Mouse (Mus musculus): ENCODE measurements at regions not wholly inside any gene's neighbourhood (a gene's known extent, or its start where the extent isn't known, plus 50 kb on each side); places are given as distances from the start of the nearest gene placed in this dataset.

GRCm38 (mm10) chr15:61599734-61600133 is 676.9 kb upstream of the A1bg start:
- intact Hi-C loops (cut with DNase I) = no loop called here

- intact Hi-C loops (cut with DNase I) = no loop called here
Measured at GRCm38 (mm10) chr15:61596318-61596717, 673.5 kb upstream of the A1bg start.

GRCm38 (mm10) chr15:61588956-61589355 is 666.1 kb upstream of the A1bg start:
- intact Hi-C loops (cut with DNase I) = no loop called here

- intact Hi-C loops (cut with DNase I) = no loop called here
Measured at GRCm38 (mm10) chr15:61582335-61582734, 659.5 kb upstream of the A1bg start.

GRCm38 (mm10) chr15:61563347-61563746 is 640.5 kb upstream of the A1bg start:
- intact Hi-C loops (cut with DNase I) = no loop called here

GRCm38 (mm10) chr15:61562252-61562651 is 639.4 kb upstream of the A1bg start:
- intact Hi-C loops (cut with DNase I) = no loop called here

- intact Hi-C loops (cut with DNase I) = no loop called here
Measured at GRCm38 (mm10) chr15:61553908-61554307, 631.1 kb upstream of the A1bg start.

- intact Hi-C loops (cut with DNase I) = no loop called here
Measured at GRCm38 (mm10) chr15:61553081-61553680, 630.4 kb upstream of the A1bg start.

- intact Hi-C loops (cut with DNase I) = no loop called here
Measured at GRCm38 (mm10) chr15:61551206-61551605, 628.4 kb upstream of the A1bg start.

- intact Hi-C loops (cut with DNase I) = no loop called here
Measured at GRCm38 (mm10) chr15:61548400-61548799, 625.6 kb upstream of the A1bg start.

GRCm38 (mm10) chr15:61546608-61547007 is 623.8 kb upstream of the A1bg start:
- intact Hi-C loops (cut with DNase I) = no loop called here

- intact Hi-C loops (cut with DNase I) = no loop called here
Measured at GRCm38 (mm10) chr15:61544074-61544473, 621.3 kb upstream of the A1bg start.

GRCm38 (mm10) chr15:61541643-61542042 is 618.8 kb upstream of the A1bg start:
- intact Hi-C loops (cut with DNase I) = no loop called here

GRCm38 (mm10) chr15:61540753-61541421 is 618.1 kb upstream of the A1bg start:
- intact Hi-C loops (cut with DNase I) = no loop called here

GRCm38 (mm10) chr15:61538930-61539329 is 616.1 kb upstream of the A1bg start:
- intact Hi-C loops (cut with DNase I) = no loop called here

- intact Hi-C loops (cut with DNase I) = no loop called here
Measured at GRCm38 (mm10) chr15:61538169-61538755, 615.5 kb upstream of the A1bg start.

GRCm38 (mm10) chr15:61536332-61536716 is 613.5 kb upstream of the A1bg start:
- intact Hi-C loops (cut with DNase I) = no loop called here

GRCm38 (mm10) chr15:61535644-61536331 is 613.0 kb upstream of the A1bg start:
- intact Hi-C loops (cut with DNase I) = no loop called here

GRCm38 (mm10) chr15:61535180-61535579 is 612.4 kb upstream of the A1bg start:
- intact Hi-C loops (cut with DNase I) = no loop called here

- intact Hi-C loops (cut with DNase I) = no loop called here
Measured at GRCm38 (mm10) chr15:61532808-61533207, 610.0 kb upstream of the A1bg start.

- intact Hi-C loops (cut with DNase I) = no loop called here
Measured at GRCm38 (mm10) chr15:61532040-61532439, 609.2 kb upstream of the A1bg start.

- intact Hi-C loops (cut with DNase I) = no loop called here
Measured at GRCm38 (mm10) chr15:61523036-61523435, 600.2 kb upstream of the A1bg start.
